Mouse (Mus musculus) midbrain, embryonic 10.5 days (tissue): ENCODE data around the gene Aip. TPM values are rescaled to one million over a fixed set of nuclear protein-coding genes. Genes with fewer than 3 reads are reported as not detected.

Experiments
- DNase-seq: peaks from one replicate; pipeline ENCODE4 v3.0.0-alpha.2; 2017; ENCODE audit warnings: low spot score
- H3K27ac ChIP-seq: fragments of 300-500 bp; sonication (generic); replicated peaks from 2 replicates; pipeline ENCODE4 v1.5.1; 2016; ENCODE audit warnings: mild to moderate bottlenecking
- H3K27me3 ChIP-seq: fragments of 300-500 bp; sonication (generic); 2 replicates; pipeline ENCODE4 v1.6.1; 2016; ENCODE audit warnings: low read depth, mild to moderate bottlenecking; ENCODE audit not compliant: poor library complexity, severe bottlenecking
- H3K36me3 ChIP-seq: fragments of 300-500 bp; sonication (generic); 2 replicates; pipeline ENCODE4 v1.6.1; 2016; ENCODE audit warnings: mild to moderate bottlenecking, moderate library complexity
- H3K4me1 ChIP-seq: fragments of 300-500 bp; sonication (generic); 2 replicates; pipeline ENCODE4 v1.6.1; 2016
- H3K4me3 ChIP-seq: fragments of 300-500 bp; sonication (generic); 2 replicates; pipeline ENCODE4 v1.5.1; 2016; ENCODE audit warnings: mild to moderate bottlenecking, moderate library complexity
- H3K9me3 ChIP-seq: fragments of 300-500 bp; sonication (generic); replicated peaks from 2 replicates; pipeline ENCODE4 v1.6.1; 2016; ENCODE audit warnings: mild to moderate bottlenecking
- WGBS: fragments of 180-500 bp; shearing (Covaris S2); methylation state at CpG from one replicate; pipeline ENCODE4 v1.1.7; 2016; 5-methylcytosine and 5-hydroxymethylcytosine counted together
- polyA plus RNA-seq: library from polyadenylated mRNA; unstranded; fragments of >200 nt; fragmentation: Nextera tagmentation; extraction: Ambion mirVana; gene quantifications from 2 replicates; pipeline ENCODE4 v1.2.1, GENCODE M21; 2016

Aip gene
- polyA plus RNA-seq, 1 experiment from 2014 or later: 60.6 TPM

GRCm38 (mm10) chr19:4086156-4086555 lies 39.5 kb downstream of the Aip start:
- 92% methylated on average over 15 of the region's 15 CpGs for WGBS
- Histone ChIP-seq H3K4me3 (no peak overlapping the region), H3K27me3 (peaks cover 7% of the 10 kb centered on the region; the same call in 1 of the 2 replicates), H3K36me3 (no peaks in the 10 kb centered on the region), H3K9me3 (no peaks in the 10 kb centered on the region), H3K4me1 (peaks cover 9% of the 10 kb centered on the region; the same call in 1 of the 2 replicates), H3K27ac (no peak overlapping the region)
- DNase-seq: no peak

GRCm38 (mm10) chr19:4084984-4085383 lies 40.7 kb downstream of the Aip start:
- no peak overlapping the region for H3K27ac ChIP-seq
- no peaks in the 10 kb centered on the region for H3K9me3 ChIP-seq
- H3K4me3 ChIP-seq: no peak overlapping the region
- 89% methylated on average over 1 of the region's 1 CpGs for WGBS
- no peak for DNase-seq
- H3K27me3 ChIP-seq: peaks cover 7% of the 10 kb centered on the region; the same call in 1 of the 2 replicates
- H3K36me3 ChIP-seq: no peaks in the 10 kb centered on the region
- peaks cover 9% of the 10 kb centered on the region; the same call in 1 of the 2 replicates for H3K4me1 ChIP-seq

- DNase-seq: no peak
- 33% methylated on average over 8 of the region's 8 CpGs for WGBS
- no peaks in the 10 kb centered on the region for H3K36me3 ChIP-seq
Observed at GRCm38 (mm10) chr19:4083826-4084225, 41.8 kb downstream of the Aip start.

GRCm38 (mm10) chr19:4083316-4083715 lies 42.3 kb downstream of the Aip start:
- WGBS: 75% methylated on average over 7 of the region's 7 CpGs
- Histone ChIP-seq H3K4me3 (no peak overlapping the region), H3K36me3 (no peaks in the 10 kb centered on the region), H3K27ac (no peak overlapping the region), H3K27me3 (peaks cover 7% of the 10 kb centered on the region; the same call in 1 of the 2 replicates), H3K9me3 (no peaks in the 10 kb centered on the region), H3K4me1 (peaks cover 9% of the 10 kb centered on the region; the same call in 1 of the 2 replicates)
- no peak for DNase-seq

More at GRCm38 (mm10) chr19:4083826-4084225, 41.8 kb downstream of the Aip start:
- Histone ChIP-seq H3K4me3 (no peak overlapping the region), H3K27me3 (peaks cover 7% of the 10 kb centered on the region; the same call in 1 of the 2 replicates), H3K9me3 (no peaks in the 10 kb centered on the region), H3K27ac (no peak overlapping the region), H3K4me1 (peaks cover 9% of the 10 kb centered on the region; the same call in 1 of the 2 replicates)

GRCm38 (mm10) chr19:4082219-4082965 lies 43.3 kb downstream of the Aip start:
- Histone ChIP-seq H3K4me1 (peaks cover 9% of the 10 kb centered on the region; the same call in 1 of the 2 replicates), H3K36me3 (no peaks in the 10 kb centered on the region), H3K4me3 (no peak overlapping the region), H3K27me3 (peaks cover 7% of the 10 kb centered on the region; the same call in 1 of the 2 replicates), H3K27ac (no peak overlapping the region), H3K9me3 (no peaks in the 10 kb centered on the region)
- 90% methylated on average over 11 of the region's 11 CpGs for WGBS
- no peak for DNase-seq

GRCm38 (mm10) chr19:4081394-4081793 lies 44.3 kb downstream of the Aip start, which contains the start of gene Cabp2:
Gene Cabp2, plus strand, starts transcription at chr19:4081578.
- 0 out of 2 replicates have a peak, but pooled peaks cover 2% of the 10 kb centered on the region for H3K9me3 ChIP-seq
- no peak within 1 kb of the TSS for H3K27ac ChIP-seq
- no peak for DNase-seq
- peaks cover 7% of the 10 kb centered on the region; the same call in 1 of the 2 replicates for H3K27me3 ChIP-seq
- WGBS: 80% methylated on average over 3 of the region's 3 CpGs
- no peak within 1 kb of the TSS for H3K4me3 ChIP-seq
- H3K36me3 ChIP-seq: no peaks in the 10 kb centered on the region
- H3K4me1 ChIP-seq: peaks cover 9% of the 10 kb centered on the region; the same call in 1 of the 2 replicates

GRCm38 (mm10) chr19:4080511-4081009 lies 45.1 kb downstream of the Aip start:
- Histone ChIP-seq H3K9me3 (0 out of 2 replicates have a peak, but pooled peaks cover 3% of the 10 kb centered on the region), H3K27ac (no peak overlapping the region), H3K4me1 (peaks cover 9% of the 10 kb centered on the region; the same call in 1 of the 2 replicates), H3K4me3 (no peak overlapping the region), H3K27me3 (peaks cover 7% of the 10 kb centered on the region; the same call in 1 of the 2 replicates), H3K36me3 (no peaks in the 10 kb centered on the region)
- DNase-seq: no peak
- 70% methylated on average over 8 of the region's 8 CpGs for WGBS

GRCm38 (mm10) chr19:4079594-4079993 lies 46.1 kb downstream of the Aip start:
- Histone ChIP-seq H3K27ac (no peak overlapping the region), H3K4me3 (no peak overlapping the region), H3K27me3 (peaks cover 7% of the 10 kb centered on the region; the same call in 1 of the 2 replicates), H3K36me3 (no peaks in the 10 kb centered on the region), H3K4me1 (peaks cover 9% of the 10 kb centered on the region; the same call in 1 of the 2 replicates), H3K9me3 (0 out of 2 replicates have a peak, but pooled peaks cover 3% of the 10 kb centered on the region)
- WGBS: 84% methylated on average over 1 of the region's 1 CpGs
- no peak for DNase-seq

- WGBS: 81% methylated on average over 1 of the region's 1 CpGs
- Histone ChIP-seq H3K36me3 (no peaks in the 10 kb centered on the region), H3K27me3 (no peaks in the 10 kb centered on the region), H3K27ac (no peak overlapping the region), H3K4me1 (no peaks in the 10 kb centered on the region), H3K4me3 (no peak overlapping the region), H3K9me3 (0 out of 2 replicates have a peak, but pooled peaks cover 3% of the 10 kb centered on the region)
- no peak for DNase-seq
Observed at GRCm38 (mm10) chr19:4075531-4075930, 50.1 kb downstream of the Aip start.

GRCm38 (mm10) chr19:4072706-4073424 lies 52.8 kb downstream of the Aip start:
- no peaks in the 10 kb centered on the region for H3K36me3 ChIP-seq
- H3K27ac ChIP-seq: no peak overlapping the region
- DNase-seq: no peak
- H3K9me3 ChIP-seq: 0 out of 2 replicates have a peak, but pooled peaks cover 3% of the 10 kb centered on the region
- 84% methylated on average over 6 of the region's 6 CpGs for WGBS
- H3K4me3 ChIP-seq: no peak overlapping the region
- H3K27me3 ChIP-seq: no peaks in the 10 kb centered on the region
- H3K4me1 ChIP-seq: no peaks in the 10 kb centered on the region; the same call in 1 of the 2 replicates

GRCm38 (mm10) chr19:4071406-4071805 lies 54.3 kb downstream of the Aip start:
- DNase-seq: no peak
- 89% methylated on average over 6 of the region's 6 CpGs for WGBS
- no peak overlapping the region for H3K4me3 ChIP-seq

GRCm38 (mm10) chr19:4070756-4071155 lies 54.9 kb downstream of the Aip start:
- H3K4me3 ChIP-seq: no peak overlapping the region
- H3K27ac ChIP-seq: no peak overlapping the region
- WGBS: 81% methylated on average over 8 of the region's 8 CpGs
- no peaks in the 10 kb centered on the region for H3K9me3 ChIP-seq
- H3K36me3 ChIP-seq: no peaks in the 10 kb centered on the region
- DNase-seq: no peak
- no peaks in the 10 kb centered on the region; the same call in 1 of the 2 replicates for H3K4me1 ChIP-seq
- no peaks in the 10 kb centered on the region for H3K27me3 ChIP-seq

More at GRCm38 (mm10) chr19:4071406-4071805, 54.3 kb downstream of the Aip start:
- Histone ChIP-seq H3K4me1 (no peaks in the 10 kb centered on the region; the same call in 1 of the 2 replicates), H3K9me3 (0 out of 2 replicates have a peak, but pooled peaks cover 1% of the 10 kb centered on the region), H3K36me3 (no peaks in the 10 kb centered on the region), H3K27me3 (no peaks in the 10 kb centered on the region), H3K27ac (no peak overlapping the region)
